Mouse (Mus musculus): ENCODE measurements around the gene Kbtbd12. TPM values are rescaled to one million over a fixed set of nuclear protein-coding genes. Genes with fewer than 3 reads are reported as not detected.

Gene Kbtbd12
- polyA plus RNA-seq, 2 experiments = 0.78 to 0.95 TPM

DNA sequence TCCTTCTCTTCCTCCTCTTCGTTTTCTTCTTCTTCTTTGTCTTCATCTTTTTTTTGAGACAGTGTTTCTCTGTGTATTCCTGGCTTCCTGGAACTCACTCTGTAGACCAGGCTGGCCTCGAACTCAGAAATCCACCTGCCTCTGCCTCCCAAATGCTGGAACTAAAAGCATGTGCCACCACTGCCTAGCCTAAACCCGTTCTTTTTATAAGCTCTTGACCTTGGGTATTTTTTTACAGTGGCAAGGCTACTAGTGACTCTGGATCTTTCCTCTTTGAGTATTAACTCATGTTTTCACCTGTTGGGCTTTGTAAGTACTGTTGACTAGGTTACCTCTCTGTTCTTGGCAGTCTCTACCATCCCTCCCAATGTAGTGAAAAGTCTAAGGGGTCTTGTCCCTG is 114.7 kb downstream of the Kbtbd12 start:
- ATAC-seq (ENCODE audit: low FRiP score, low read depth) = no peak
- Histone ChIP-seq H3K9ac (ENCODE audit: low read depth, low read length, severe bottlenecking) (no peak overlapping the region), H3K4me3 (replicated peaks; ENCODE audit: low read length) (no peak overlapping the region), H3K36me3 (ENCODE audit: control insufficient read depth, insufficient read depth, low read length) (no peaks in the 10 kb centered on the region), H3K9me3 (ENCODE audit: control insufficient read depth, low read length) (no peaks in the 10 kb centered on the region), H3K4me1 (ENCODE audit: control insufficient read depth, insufficient read depth, low read length) (peaks cover 4% of the 10 kb centered on the region), H3K27ac (replicated peaks; ENCODE audit: low read depth, low read length) (no peak overlapping the region), H3K4me2 (replicated peaks; ENCODE audit: low read depth, low read length, severe bottlenecking) (no peak overlapping the region), H3K27me3 (ENCODE audit: control insufficient read depth, insufficient read depth, low read length) (no peaks in the 10 kb centered on the region)
- no peak for TF ChIP-seq POLR2A (IDR thresholded peaks at IDR 0.05; ENCODE audit: borderline replicate concordance, extremely low read depth, insufficient read depth, insufficient read length)
- WGBS = 70% methylated on average over 3 of the region's 3 CpGs
- no peak for DNase-seq (ENCODE audit: low spot score)

GRCm38 (mm10) chr6:88522606-88523005 is 115.1 kb downstream of the Kbtbd12 start:
- H3K9me3 ChIP-seq (ENCODE audit: control insufficient read depth, low read length) = no peaks in the 10 kb centered on the region
- no peak overlapping the region for H3K27ac ChIP-seq (replicated peaks; ENCODE audit: low read depth, low read length)
- DNase-seq (ENCODE audit: low spot score) (no peak), ATAC-seq (ENCODE audit: low FRiP score, low read depth) (no peak)
- H3K27me3 ChIP-seq (ENCODE audit: control insufficient read depth, insufficient read depth, low read length) = no peaks in the 10 kb centered on the region
- H3K4me2 ChIP-seq (replicated peaks; ENCODE audit: low read depth, low read length, severe bottlenecking) = no peak overlapping the region
- no peak overlapping the region for H3K9ac ChIP-seq (ENCODE audit: low read depth, low read length, severe bottlenecking)
- H3K4me1 ChIP-seq (ENCODE audit: control insufficient read depth, insufficient read depth, low read length) = peaks cover 5% of the 10 kb centered on the region
- H3K36me3 ChIP-seq (ENCODE audit: control insufficient read depth, insufficient read depth, low read length) = no peaks in the 10 kb centered on the region
- TF ChIP-seq POLR2A (IDR thresholded peaks at IDR 0.05; ENCODE audit: borderline replicate concordance, extremely low read depth, insufficient read depth, insufficient read length) = no peak
- WGBS = 68% methylated on average over 3 of the region's 3 CpGs
- H3K4me3 ChIP-seq (replicated peaks; ENCODE audit: low read length) = no peak overlapping the region

DNA sequence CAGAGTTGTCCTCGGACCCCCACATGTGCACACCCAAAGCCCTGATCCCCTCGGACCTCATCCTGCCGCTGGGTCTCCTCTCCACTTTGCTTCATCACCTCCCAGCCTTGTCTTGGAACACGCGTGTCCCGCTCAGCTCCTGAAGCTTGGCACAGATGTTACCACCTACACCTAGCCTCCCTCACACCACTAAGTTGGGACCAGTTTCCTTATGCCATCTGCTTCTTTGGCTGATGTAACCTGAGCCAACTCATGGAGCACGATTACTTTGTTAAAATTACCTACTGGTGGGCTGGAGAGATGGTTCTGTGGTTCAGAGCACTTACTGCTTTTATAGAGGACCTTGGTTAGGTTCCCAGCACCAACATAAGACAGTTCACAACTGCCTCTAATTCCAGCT is 115.9 kb downstream of the Kbtbd12 start:
- DNase-seq (ENCODE audit: low spot score) (no peak), ATAC-seq (ENCODE audit: low FRiP score, low read depth) (no peak)
- Histone ChIP-seq H3K9me3 (ENCODE audit: control insufficient read depth, low read length) (no peaks in the 10 kb centered on the region), H3K27me3 (ENCODE audit: control insufficient read depth, insufficient read depth, low read length) (no peaks in the 10 kb centered on the region), H3K36me3 (ENCODE audit: control insufficient read depth, insufficient read depth, low read length) (peaks cover under 1% of the 10 kb centered on the region), H3K4me3 (replicated peaks; ENCODE audit: low read length) (no peak overlapping the region), H3K27ac (replicated peaks; ENCODE audit: low read depth, low read length) (no peak overlapping the region), H3K4me1 (ENCODE audit: control insufficient read depth, insufficient read depth, low read length) (peaks cover 12% of the 10 kb centered on the region), H3K4me2 (replicated peaks; ENCODE audit: low read depth, low read length, severe bottlenecking) (no peak overlapping the region), H3K9ac (ENCODE audit: low read depth, low read length, severe bottlenecking) (no peak overlapping the region)
- TF ChIP-seq POLR2A (IDR thresholded peaks at IDR 0.05; ENCODE audit: borderline replicate concordance, extremely low read depth, insufficient read depth, insufficient read length) = no peak
- 78% methylated on average over 7 of the region's 7 CpGs for WGBS

GRCm38 (mm10) chr6:88518404-88519263 is 119.1 kb downstream of the Kbtbd12 start, which contains the start of gene Sec61a1:
Gene Sec61a1 (minus strand): TSS chr6:88518905.
- H3K4me3 ChIP-seq (replicated peaks; ENCODE audit: low read length) = peak within 1 kb of the TSS; percentile 98
- TF ChIP-seq POLR2A (IDR thresholded peaks at IDR 0.05; ENCODE audit: borderline replicate concordance, extremely low read depth, insufficient read depth, insufficient read length) = peak; percentile 83; the same call in 1 of the 2 replicates
- DNase-seq (ENCODE audit: low spot score) (peak; percentile 97), ATAC-seq (ENCODE audit: low FRiP score, low read depth) (peak; percentile 97)
- peak within 1 kb of the TSS; percentile 86 for H3K27ac ChIP-seq (replicated peaks; ENCODE audit: low read depth, low read length)
- H3K4me1 ChIP-seq (ENCODE audit: control insufficient read depth, insufficient read depth, low read length) = peaks cover 16% of the 10 kb centered on the region
- H3K9me3 ChIP-seq (ENCODE audit: control insufficient read depth, low read length) = no peaks in the 10 kb centered on the region
- 2% methylated on average over 48 of the region's 80 CpGs for WGBS
- H3K4me2 ChIP-seq (replicated peaks; ENCODE audit: low read depth, low read length, severe bottlenecking) = peak within 1 kb of the TSS; percentile 84
- H3K9ac ChIP-seq (ENCODE audit: low read depth, low read length, severe bottlenecking) = peak within 1 kb of the TSS; percentile 95
- no peaks in the 10 kb centered on the region for H3K27me3 ChIP-seq (ENCODE audit: control insufficient read depth, insufficient read depth, low read length)
- peaks cover 29% of the 10 kb centered on the region for H3K36me3 ChIP-seq (ENCODE audit: control insufficient read depth, insufficient read depth, low read length)

- H3K36me3 ChIP-seq (ENCODE audit: control insufficient read depth, insufficient read depth, low read length) = peaks cover 36% of the 10 kb centered on the region
- peak overlapping the region; percentile 83 for H3K27ac ChIP-seq (replicated peaks; ENCODE audit: low read depth, low read length)
- peak overlapping the region; percentile 84 for H3K4me2 ChIP-seq (replicated peaks; ENCODE audit: low read depth, low read length, severe bottlenecking)
- no peak for DNase-seq (ENCODE audit: low spot score)
- ATAC-seq (ENCODE audit: low FRiP score, low read depth) = no peak
- no peaks in the 10 kb centered on the region for H3K27me3 ChIP-seq (ENCODE audit: control insufficient read depth, insufficient read depth, low read length)
- 7% methylated on average over 18 of the region's 18 CpGs for WGBS
- TF ChIP-seq POLR2A (IDR thresholded peaks at IDR 0.05; ENCODE audit: borderline replicate concordance, extremely low read depth, insufficient read depth, insufficient read length) = no peak
- peak overlapping the region; percentile 95 for H3K9ac ChIP-seq (ENCODE audit: low read depth, low read length, severe bottlenecking)
- H3K9me3 ChIP-seq (ENCODE audit: control insufficient read depth, low read length) = no peaks in the 10 kb centered on the region
- peak overlapping the region; percentile 98 for H3K4me3 ChIP-seq (replicated peaks; ENCODE audit: low read length)
- H3K4me1 ChIP-seq (ENCODE audit: control insufficient read depth, insufficient read depth, low read length) = peaks cover 16% of the 10 kb centered on the region
Measured at GRCm38 (mm10) chr6:88517701-88518403, 119.9 kb downstream of the Kbtbd12 start.

Measured in limb, embryonic 14.5 days (tissue).